Mouse (Mus musculus) gastrocnemius, adult 18-20 months (tissue): ENCODE data around the gene Syn2. TPM values are rescaled to one million over a fixed set of nuclear protein-coding genes. Genes with fewer than 3 reads are reported as not detected.

Source experiments
- DNase-seq: peaks from one replicate; pipeline ENCODE4 v3.0.0; 2021; ENCODE audit warnings: low spot score
- total RNA-seq, 2 experiments: library from RNA; stranded (reverse); gene quantifications; 2 replicates each; pipeline ENCODE4 v1.2.3; 2021

The Syn2 gene
- total RNA-seq, 2 experiments from 2014 or later, result 0.34 to 0.40 TPM

DNA sequence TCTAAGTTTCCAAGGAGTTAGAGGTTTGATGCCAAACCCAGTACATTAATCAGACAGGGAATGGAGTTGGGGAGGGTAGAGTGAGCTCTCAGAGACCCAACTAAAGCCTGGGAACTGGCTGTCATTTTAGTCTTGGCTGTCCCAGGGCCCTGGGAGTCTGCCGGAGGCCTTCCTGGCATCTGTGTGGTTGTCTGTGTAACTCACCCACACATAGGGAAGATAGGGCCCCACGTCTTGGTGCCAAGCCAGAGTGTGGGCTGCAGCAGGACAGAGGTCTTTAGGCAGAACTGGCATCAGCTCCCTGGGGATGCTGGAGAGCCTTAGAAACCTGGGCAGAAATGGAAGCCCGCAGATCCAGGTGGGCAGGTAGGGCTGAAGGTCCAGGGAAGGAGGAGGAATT is 107.2 kb downstream of the Syn2 start:
- DNase-seq, result no peak

DNA sequence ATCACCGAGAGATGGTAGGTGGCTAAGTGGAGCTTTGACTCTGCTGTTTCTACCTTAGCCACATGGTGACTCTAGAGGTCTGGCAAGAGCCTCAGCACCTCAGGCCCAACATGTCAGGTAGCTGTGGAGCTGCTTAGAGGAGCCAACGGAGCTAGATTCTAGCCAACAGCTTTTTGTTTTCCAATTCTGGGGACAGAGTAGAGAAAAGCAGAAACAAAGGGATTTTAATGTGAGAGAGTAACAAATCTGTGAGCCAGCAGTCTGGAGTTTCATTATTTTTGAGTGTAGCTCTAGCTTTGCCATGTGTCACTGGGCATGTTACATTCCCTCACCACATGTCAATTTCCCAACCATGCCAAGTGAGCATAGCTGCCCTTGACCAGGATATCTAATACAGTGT is 109.5 kb downstream of the Syn2 start:
- DNase-seq, result no peak

DNA sequence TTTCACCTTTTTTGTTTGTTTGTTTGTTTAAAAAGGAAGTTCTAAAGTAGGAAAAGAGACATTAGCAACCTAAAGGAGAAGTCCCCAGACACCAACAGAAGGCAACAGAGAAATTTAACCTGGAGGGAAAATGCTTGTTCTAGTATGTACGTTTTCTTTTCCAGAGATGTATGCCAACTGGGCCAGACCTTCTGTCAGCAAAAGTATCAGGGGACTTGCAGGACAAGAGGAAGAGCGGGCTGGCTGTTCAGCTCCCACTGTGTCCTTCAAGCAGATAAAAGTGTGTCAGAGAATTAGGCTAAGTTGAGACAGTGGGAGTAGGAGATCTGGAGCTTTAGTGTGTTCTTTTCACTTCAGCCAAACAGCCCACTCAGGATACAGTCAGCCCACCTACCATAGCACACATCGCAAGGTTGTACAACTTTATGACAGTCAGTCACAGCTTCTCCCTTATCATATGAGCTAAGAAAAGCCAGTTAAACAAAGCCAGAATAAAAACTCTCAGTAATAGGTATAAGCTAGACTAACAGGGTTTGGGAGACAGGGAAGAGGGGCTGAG is 110.9 kb downstream of the Syn2 start:
- no peak for DNase-seq

DNA sequence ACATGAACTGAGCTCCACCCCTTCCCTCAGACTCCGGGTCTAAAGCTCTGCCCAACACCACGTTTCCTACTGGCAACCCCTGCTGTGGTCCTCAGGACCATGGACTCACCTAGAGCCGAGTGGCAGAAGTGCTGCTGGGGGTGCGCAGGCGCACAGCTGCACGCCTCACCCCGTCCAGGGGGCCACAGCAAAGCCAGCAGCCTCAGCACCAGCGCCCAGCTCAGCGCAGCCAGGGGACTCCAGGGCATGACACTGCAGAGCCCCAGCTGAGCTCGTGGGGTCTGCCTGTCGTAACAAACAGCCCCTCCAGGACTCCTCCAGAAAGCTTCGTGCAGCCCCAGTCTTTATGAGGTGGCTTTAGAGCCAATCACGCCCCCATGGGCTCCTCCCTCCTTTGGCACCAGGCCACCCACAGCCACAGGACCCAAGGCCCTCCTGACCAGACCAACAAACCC is 116.9 kb downstream of the Syn2 start:
- peak; percentile 44 for DNase-seq

DNA sequence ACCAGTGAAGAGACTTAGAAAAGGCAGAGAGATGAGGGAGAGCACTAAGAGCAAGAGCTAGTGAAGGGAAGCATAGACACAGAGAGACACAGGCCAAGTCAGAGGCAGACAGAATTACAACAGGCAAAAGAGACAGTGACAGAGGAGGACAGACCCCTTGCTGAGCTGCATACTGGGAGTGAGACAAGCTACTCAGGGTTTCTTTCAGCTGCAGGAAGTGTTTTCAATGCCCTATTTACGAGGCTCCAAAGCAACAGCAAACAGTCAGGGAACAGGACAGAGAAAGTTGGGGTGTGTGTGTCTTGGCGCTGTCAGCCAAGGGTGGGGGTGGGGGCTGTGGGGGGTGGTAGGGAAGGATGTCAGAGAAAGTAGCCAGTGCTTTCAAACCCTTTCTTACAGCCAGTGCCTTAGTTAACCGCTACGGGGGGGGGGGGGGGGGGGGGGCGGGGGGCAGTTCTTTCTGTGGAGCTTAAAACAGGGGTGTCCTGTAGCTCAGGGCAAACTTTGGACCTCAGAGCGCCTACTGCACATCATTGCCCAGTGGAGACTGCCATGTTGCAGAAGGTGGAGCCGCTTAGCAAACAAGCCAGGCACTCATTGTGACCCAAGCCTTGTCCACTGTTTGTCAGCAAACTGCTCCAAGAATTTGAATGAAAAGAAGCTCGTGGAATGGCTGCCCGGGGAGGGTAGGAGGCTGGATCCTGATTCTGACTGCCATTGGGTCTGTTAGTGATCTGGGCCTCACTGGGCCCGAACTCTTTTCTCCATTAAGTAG is 117.6 kb downstream of the Syn2 start, which contains the start of gene Timp4:
Timp4 (minus strand) TSS at position 107 of the 775 bp plus-strand sequence.
- DNase-seq, result no peak

DNA sequence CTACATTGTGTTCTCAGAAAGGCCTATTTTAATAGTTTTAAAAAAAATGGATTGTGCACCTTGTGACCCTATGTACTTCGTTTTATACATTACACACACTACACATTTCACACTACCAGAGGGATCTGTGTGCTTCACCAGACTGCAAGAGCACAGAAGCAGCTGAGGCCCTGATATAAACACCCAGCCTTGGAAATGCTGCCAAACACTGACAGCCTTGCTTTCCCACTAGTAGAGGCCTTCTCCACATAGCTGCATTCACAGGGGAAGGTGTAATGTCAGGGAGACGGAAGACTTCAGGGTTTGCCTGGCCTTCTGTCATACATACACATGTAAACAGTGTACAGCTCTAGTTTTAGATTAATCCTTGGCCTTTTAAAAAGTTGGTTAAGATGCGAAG is 120.5 kb downstream of the Syn2 start:
- no peak for DNase-seq

DNA sequence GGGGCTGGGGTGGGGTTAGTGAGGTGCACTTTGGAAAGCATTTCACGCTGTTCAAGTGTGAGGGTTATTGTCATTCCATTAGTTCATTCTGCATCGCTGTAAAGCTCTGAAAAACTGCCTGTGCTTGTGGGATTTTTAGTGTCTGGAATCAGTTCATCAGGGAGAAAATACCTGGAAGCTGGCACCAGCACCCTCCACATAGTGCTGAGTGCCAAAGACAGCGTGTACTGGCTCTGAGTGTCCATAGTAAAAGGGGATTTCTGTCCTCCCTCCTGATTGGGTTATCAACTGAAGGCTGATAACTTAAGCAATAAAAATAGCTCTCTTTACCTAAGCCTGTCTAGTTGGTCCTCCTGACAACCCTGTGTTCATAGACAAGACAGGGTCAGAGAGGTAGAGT is 125.8 kb downstream of the Syn2 start:
- DNase-seq, result no peak

DNA sequence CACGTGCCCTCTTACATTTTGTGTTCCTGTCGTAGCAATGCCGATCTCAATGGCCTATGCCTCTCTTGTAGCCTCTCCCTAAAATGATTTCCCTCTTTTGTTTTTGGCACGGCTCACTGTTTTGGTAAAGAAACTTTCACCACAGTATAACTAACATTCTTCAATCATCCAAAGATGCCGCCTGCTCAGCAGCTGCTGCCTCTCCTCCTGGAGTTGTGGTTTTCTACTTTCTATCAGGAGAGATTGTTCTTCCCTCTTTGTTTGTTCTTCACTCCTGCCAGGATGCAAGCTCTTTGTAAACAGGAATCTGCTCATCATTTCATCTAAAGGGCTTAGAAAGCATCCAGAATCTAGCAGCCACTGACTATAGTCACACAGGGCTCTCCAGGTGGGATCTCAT is 132.1 kb downstream of the Syn2 start:
- DNase-seq, result no peak

DNA sequence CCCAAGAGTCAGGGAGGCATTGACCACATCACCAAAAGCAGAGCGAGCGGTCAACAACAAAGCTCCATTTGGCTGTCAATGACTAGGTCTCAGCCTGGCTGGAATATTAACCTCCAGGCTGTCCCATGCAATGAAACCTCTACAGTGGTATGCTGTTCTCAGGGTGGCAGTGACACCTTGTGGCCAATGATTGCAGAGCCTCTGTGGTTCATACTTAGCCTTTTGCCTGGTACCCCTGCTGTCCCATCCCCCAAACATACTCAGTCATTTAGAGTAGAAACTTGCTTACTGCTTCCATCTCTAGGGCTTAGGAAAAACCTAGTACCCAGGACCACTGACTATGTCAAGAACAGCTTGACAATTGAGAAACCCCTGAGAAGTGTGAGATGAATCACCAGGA is 133.2 kb downstream of the Syn2 start:
- DNase-seq, result peak; percentile 79

DNA sequence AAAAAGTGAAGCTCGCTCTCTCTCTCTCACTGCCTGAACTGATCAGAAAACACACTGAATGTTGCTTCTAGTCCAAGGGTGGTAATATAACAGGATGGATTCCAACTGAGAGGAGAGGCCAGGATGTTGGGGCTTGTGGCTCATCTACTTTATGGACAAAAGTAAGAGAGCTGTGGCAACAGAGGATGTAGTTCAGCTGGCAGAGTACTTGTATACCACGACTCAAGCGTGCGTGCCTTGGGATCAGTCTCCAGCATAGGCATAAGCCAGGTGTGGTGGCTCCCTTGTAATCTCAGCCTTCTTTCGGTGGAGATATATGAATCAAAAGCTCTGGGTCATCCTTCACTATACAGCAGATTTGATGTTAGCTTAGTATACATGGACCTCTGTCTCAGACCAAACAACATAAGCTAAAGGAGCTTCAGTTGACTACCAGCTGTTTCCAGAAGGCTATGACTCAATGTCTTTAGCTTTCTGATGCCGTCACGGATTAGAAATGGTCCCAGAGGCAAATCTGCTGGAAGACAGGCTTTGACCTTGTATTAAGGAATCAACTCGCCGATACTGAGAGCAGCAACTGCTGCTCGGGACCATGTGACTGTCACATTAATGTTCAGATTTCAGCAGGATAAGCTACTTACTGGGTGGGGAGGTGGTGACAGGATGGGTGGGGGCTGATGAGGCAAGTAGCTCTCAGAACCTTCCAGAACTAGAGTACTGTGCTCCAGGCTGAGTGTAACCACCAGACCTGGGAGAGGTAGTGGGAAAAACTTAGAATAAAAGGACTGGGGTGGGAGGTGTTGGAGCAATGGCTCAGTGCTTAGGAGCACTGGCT is 134.1 kb downstream of the Syn2 start:
- no peak for DNase-seq

DNA sequence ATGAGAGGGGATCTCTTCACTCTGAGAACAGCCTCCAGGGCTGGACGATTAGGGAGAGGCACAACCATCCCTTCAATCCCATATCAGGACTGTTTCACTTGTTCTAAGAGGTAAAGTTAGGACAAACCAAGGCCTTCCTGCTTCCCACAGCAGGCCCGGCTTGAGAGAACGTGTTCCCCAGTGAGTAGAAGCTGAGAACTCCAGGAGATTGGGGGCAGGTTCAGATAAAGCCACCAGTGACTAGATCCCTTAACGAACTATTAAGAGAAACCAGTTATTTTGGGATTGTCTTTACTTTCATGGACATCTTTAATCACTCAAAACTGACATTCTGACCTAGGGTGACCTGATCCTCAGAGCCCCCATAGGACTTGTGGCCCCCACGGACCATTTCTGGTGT is 134.9 kb downstream of the Syn2 start:
- DNase-seq, result no peak

DNA sequence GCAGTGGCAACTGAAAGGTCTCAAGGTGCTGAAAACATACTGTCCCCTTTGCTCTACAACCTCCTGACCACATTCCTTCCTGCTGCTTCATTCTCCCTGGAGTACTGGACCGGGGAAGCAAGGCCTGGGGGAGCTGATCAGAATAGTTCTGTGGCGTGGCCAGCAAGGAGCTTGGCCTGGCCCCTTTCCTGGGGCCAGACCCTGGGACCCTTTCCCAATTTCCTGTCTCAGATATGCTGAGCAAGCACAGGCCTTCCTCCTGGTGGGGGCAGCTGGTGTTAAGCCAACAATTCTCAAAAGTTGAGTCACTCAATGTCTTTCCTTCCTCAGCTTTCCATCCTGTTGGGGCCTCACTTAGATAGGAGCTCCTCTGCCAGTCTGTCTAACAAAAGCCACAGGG is 135.4 kb downstream of the Syn2 start:
- no peak for DNase-seq

DNA sequence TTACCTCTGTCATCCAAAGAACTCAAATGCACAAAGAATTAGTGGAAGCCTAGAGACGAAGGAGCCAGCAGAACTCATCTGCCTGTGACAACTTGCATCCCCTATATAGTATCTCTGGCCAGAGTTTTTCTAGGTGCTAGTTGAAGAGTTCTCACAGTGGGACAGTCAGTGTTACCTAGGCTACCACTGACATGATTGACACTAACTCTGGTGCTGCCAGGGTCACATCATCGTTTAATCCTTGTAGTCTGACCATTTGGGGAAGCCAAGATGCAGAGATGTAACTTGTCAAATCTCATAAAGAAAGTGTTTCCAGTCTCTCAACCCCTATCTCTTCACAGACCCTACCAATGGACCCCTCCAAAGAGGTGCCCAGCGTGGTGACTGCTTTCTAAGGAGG is 136.6 kb downstream of the Syn2 start:
- DNase-seq, result no peak

DNA sequence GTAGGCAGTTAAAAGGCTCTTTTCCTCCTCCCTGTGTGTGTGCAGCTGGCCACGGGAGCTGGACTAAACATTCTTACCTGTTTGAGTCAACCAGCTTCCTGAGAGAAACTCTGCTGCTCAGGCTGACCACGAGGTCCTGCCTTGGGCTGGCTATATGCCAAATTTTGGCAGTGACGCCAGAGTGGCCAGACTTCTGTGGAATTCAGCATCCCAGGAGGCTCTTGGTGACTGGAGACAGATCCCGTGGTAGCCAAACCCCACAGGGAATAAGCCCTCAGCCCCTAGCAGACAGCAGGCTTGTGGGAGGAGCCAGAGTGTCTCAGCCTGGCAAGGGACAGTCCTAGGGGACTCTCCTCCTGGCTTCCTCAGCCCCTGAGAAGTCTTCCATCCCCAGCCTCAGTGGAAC is 137.2 kb downstream of the Syn2 start:
- DNase-seq, result peak; percentile 46

DNA sequence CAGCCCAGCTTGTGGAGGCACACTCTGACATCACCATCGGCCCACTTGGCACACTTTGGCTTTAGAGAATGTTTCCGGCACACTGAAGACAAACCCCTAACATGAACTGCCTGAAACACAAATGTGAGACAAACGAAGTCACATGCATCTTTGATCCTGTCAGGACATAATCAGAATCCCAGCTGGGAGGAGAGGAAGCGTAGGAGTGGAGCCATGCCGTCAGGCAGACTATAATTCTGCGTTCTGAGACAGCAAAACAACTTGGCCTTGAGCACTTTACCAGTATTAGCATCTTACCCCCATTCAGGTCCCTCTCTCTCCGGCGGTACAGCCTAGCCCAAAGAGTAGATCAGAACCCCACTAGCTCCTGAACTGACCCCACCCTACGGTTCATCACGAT is 138.6 kb downstream of the Syn2 start:
- DNase-seq, result no peak

DNA sequence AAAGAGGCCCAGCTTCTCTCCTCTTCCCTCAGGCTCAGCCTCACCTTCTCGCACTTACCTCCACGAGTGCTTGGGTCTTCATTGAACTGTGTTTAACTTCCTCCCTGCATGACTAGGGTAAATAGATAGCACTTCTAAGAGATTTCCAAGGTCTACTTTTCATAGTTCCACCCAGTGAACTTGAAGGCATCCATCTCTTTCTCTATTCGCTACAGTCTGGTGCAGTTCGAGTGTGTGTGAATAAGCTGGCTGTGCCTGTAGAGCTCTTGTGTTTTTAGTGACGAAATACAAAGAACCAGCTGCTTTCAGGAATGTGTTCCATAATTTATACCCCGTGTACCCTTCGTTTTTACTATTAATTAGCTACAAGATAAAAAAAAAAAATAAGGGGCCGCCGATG is 140.0 kb downstream of the Syn2 start:
- no peak for DNase-seq

DNA sequence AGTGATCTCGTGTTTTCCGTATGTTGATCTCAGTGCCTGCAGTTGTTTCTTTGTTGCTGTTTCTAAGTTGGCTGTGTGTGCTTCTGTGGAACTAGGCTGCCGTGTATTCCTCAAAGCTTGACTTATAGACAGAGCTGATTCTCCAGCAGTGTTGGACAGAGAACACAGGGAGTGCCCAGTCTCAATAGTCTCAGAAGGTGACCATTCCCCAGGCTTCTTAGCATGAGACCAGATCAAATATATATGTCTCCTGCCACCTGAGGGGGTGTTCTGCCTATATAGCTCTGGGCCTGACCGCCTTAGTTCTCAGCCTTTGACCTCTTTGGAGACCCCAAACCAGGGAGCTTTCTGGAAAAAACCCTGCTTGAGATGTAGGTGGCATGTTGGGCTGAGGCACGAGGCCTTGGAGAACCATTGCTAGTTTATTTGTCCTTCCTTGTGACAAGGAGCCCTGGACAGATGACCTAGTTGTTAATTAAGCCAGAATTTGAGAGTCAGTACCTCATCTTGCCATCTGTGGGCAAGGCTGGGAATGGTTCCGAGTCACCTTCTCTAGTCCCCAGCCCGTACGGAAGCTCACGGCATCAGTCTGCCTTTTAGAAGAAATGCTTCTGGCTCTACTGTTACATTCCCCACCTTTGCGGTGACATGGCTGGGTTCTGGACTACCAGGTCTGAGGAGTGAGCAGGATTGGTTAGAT is 140.6 kb downstream of the Syn2 start:
- DNase-seq, result no peak

DNA sequence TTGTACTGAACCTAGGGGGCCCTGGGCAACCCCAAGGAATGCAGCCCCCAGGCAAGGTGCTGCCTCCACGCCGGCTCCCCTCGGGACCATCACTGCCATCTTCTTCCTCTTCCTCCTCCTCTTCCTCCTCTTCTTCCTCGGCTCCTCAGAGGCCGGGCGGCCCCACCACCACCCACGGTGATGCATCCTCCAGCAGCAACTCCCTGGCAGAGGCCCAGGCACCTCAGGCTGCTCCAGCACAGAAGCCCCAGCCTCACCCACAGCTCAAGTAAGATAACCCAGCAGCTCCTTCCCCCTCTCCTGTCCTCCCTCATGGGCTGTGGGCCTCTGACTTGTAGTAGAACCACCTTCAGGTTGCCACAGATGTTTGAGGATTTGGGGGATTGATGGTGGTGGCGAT is 143.4 kb downstream of the Syn2 start:
- no peak for DNase-seq

DNA sequence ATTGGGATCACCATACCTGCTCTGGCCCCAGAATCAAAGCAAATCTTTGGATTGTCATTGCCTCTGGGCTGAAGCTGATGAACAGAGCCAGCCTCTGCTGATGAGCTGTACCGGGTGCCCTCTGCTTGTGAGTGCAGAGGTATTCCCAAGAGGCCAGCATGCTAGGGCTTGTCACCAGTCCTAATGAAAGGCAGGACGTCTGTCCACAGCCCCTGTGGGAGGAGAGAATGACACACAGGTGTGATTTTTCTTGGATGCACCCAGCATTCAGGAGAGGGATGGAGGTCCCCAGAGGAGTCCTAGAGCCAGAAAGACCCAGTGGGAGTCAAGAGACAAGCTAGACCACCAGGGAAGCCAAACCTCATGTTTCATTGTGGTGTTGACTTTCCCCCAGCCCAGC is 144.9 kb downstream of the Syn2 start:
- no peak for DNase-seq

DNA sequence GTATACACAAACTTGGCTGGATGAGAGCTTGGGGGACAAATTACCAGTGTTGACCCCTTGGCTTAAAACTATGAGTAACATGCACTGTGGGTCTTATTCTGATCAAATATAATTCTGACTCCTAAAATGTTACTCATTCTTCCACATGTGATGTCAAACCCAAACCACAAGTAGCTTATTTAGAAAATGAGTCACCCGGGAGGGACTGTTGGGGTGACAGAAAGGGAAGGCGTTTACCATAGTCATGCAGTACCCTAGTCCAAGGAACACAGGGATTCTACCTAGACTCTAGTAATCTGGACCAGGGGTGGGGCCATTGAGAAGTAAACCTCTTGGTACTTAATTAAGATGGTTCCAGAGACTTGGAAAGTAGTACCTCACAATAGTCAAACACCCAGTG is 149.5 kb downstream of the Syn2 start:
- no peak for DNase-seq

DNA sequence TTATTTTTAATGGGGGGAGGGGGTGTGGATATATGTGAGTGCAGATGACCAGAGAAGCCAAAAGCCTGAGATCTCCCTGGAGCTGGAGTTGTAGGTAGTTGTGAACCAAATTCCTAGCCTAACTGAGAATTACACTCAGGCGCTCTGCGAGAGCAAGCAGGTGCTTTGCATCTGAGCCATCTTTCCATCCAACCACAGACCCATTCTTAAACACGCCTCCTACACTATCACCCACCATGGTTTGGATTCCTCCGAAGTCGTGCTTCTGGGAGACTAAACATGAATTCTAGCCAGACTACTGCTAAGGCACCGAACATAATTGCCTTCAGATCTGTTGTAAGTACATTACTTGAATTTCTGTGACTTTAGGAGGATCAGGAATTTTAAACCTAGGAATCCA is 151.7 kb downstream of the Syn2 start:
- DNase-seq, result no peak

DNA sequence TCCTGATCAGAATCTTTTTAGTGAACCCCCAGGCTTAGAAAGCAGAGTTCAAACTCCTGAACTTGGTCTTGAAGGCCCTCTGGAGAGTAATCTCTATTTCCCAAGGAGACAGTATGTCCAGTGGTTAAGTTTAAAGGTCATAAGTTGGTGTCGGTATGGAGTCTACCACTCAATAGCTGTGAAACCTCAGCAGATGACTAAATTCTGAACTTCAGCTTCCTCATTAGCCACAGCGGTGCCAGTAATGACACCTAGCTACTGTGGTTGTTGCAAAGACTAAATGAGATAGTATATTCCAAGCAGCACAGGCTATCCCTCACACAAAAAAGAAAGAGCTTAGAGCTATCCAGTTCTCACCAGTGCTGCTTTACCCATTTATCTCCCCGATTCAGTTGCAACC is 153.5 kb downstream of the Syn2 start:
- no peak for DNase-seq
